Mouse (Mus musculus): ENCODE results near the gene Paqr9. TPM values are rescaled to one million over a fixed set of nuclear protein-coding genes. Genes with fewer than 3 reads are reported as not detected.

Gene Paqr9
- total RNA-seq, 2 experiments from 2014 or later, result 4.4 to 4.5 TPM

- DNase-seq, result no peak
Observed at GRCm38 (mm10) chr9:95544598-95544997, 14.9 kb upstream of the Paqr9 start.

- no peak for DNase-seq
Observed at GRCm38 (mm10) chr9:95546679-95547078, 12.8 kb upstream of the Paqr9 start.

GRCm38 (mm10) chr9:95549626-95550411, 9.6 kb upstream of the Paqr9 start:
- no peak for DNase-seq

GRCm38 (mm10) chr9:95550856-95551774, 8.3 kb upstream of the Paqr9 start:
- no peak for DNase-seq

- no peak for DNase-seq
Observed at GRCm38 (mm10) chr9:95552175-95552705, 7.2 kb upstream of the Paqr9 start.

DNA sequence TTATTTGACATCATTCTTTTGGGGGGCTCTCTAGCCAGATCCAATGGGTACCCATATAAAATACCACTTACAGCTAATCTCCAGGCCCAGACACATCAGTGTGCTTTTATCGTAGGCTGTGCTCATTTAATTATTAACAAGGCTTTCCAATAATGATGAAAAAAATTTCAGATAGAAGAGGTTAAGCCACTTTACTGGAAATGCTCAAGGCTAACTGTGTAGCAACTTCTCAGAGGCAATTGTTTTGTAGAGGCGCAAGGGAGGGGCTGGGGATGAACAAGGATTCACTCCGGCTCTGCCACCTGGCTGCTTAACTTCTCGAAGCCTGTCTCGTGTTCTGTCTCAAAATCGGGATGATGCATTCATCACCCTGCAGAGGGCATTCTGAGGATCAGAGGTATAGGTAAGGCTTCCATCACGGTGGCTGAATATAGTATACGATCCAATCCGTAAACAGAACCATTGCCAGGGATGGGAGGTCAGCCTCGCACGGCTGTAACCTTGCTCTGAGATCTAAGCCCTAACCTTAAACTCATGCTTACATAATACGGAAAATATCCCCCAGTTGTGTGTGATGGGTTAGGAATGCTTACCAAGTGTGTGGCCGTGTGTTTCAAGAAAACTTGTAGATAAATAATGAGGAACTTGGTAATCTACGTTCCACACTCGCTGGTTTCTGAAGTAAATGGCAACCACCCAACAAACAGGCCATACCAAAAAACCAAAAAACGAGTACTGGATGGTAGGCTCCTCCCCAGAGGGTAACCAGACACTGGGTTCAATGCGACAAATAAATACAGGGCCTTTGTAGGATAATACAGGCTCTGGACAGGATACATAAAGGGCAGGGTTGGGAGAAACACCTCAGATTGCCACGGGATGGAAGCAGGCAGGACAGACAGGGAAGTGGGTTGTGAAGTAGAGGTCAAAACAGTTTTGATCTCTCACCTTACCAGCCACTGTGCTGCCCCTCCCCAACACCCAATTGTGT, 4.9 kb upstream of the Paqr9 start:
- DNase-seq, result no peak

DNA sequence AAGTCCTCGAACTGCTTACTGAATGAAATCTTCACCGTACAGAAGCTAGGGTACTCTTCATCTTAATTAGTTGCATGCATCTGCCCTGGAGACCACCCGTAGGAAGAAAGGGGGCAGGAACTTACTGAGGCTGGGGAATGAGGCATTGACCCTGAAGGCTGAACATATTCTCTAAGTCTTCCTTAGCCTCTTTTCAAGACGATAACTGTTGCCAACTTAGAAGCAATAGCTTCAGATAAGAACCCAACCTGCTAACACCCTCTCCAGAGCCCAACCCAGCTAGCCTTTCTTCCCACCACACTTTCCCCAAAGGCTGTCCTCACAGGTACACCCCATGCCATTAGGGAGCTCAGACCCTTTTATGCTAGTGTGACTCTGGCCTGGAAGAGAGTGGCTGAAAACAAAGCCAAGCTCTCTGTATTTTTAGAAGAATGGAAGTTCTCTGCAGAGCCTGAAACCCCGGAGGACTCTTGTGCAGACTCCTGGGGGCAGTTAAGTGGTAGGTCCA, 4.2 kb upstream of the Paqr9 start:
- no peak for DNase-seq

DNA sequence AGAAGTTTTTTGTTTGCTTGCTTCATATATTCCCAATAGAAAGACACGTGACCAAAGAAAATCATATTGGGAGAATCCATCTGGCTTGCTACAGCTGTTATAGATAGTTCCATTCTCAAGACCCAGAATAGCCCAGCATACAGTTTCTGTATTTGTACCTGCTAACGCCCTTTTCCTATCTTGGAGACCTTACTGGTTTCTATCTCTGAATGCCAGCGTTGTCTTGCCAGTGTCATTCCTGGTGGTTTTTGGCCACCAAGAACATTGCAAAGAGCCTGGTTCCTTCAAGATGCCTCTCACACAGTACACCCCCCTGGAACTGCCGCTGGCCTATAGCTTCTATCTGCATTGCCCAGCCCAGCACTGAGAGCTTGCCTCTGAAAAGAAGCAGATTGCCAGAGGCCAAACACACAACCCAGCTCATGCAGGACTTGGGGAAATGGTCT, 3.4 kb upstream of the Paqr9 start:
- DNase-seq, result no peak

DNA sequence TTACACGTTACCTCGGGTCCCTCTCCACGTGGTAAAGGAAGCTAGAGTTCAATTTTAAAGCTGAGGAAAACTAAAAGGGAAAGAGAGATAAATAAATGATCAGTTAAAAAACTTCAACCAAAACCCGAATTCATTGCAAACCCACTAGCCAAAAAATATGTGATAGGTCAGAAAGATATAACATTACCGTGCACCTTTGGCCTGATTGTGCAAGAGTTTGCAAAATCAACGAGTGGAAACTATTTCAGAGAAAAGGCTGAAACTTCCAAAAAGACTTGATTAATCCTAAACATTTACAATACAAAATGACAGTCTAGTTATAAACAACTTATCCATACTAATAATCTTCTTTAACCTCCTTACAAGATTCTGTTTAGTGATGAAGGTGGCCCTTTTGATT, 1.7 kb upstream of the Paqr9 start:
- no peak for DNase-seq

GRCm38 (mm10) chr9:95558726-95559058, 765 bp upstream of the Paqr9 start:
- no peak for DNase-seq

DNA sequence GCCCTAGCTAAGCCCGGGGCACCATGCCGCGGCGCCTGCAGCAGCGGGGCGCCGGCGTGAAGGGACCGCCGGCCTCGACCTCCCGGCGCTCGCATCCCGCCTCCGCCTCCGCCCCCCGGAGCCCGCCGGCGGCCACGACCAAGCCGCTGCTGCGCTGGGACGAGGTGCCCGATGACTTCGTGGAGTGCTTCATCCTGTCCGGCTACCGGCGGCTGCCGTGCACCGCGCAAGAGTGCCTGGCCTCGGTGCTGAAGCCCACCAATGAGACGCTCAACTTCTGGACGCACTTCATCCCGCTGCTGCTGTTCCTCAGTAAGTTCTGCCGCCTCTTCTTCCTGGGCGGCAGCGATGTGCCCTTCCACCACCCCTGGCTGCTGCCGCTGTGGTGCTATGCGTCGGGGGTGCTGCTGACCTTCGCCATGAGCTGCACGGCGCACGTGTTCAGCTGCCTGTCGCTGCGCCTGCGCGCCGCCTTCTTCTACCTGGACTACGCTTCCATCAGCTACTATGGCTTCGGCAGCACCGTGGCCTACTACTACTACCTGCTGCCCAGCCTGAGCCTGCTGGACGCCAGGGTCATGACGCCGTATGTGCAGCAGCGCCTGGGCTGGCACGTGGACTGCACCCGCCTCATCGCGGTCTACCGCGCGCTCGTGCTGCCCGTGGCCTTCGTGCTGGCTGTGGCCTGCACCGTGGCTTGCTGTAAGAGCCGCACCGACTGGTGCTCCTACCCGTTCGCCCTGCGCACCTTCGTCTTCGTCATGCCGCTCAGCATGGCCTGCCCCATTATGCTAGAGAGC, 679 bp downstream of the Paqr9 start:
- DNase-seq, result peak; percentile 14

- no peak for DNase-seq
Observed at GRCm38 (mm10) chr9:95564047-95564446, 4.6 kb downstream of the Paqr9 start.

- no peak for DNase-seq
Observed at GRCm38 (mm10) chr9:95566394-95566793, 6.9 kb downstream of the Paqr9 start.

GRCm38 (mm10) chr9:95566931-95567330, 7.5 kb downstream of the Paqr9 start:
- no peak for DNase-seq

DNA sequence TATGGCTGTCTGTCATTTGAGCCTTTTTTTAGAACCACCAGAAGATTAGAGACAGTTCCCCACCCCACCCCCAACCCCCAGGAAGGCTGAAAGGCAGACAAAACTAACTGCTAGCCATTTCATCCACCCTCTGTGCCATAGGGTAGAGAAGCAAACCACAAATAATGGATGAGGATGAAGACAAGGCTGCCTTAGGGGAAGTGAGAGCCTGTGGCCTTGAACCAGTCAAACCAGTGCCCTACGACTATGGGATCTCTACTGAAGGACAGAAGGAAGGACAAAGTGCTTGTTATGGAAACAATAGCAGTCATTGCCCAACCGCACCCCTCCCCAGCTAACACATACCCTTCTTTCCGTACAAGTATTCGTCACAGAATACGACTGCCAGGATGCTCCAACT, 9.8 kb downstream of the Paqr9 start:
- no peak for DNase-seq

GRCm38 (mm10) chr9:95569966-95570365, 10.5 kb downstream of the Paqr9 start:
- no peak for DNase-seq

GRCm38 (mm10) chr9:95570604-95571003, 11.1 kb downstream of the Paqr9 start:
- no peak for DNase-seq

DNA sequence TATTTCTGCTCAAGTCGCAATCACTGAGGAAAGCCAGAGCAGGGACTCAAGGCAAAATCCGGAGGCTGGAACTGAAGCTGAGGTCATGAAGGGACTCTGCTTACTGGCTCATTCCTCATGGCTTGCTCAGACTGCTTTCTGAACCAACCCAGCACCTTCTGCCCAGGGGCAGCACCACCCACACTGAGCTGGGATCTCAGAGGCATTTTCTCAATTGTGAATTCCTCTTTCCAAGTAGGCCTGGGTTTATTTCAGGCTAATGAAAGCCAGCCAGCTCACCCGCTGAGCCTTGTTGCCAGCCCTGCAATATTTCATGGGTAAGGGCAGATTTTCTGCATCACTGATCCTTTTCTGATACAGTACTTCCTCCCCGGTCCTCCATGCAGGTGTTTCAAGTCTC, 12.0 kb downstream of the Paqr9 start:
- no peak for DNase-seq

DNA sequence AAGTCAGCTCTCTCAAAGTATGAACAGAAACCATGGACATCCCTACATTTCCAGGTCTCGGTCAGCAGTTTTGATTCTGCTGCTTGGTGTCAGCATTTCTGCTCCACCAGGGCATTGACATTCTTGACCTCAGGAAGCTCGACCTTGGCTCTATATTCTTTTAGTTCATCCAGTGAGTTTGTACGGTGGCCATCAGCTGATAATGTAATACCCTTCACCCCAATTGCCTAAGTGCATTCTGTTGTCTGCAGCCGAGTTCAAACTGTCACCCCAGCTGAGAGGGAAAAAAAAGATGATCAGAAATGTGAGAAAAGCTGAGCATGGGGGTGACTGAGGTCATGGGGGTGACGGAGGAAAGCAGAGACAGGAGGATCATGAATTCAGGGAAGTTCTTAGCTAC, 13.1 kb downstream of the Paqr9 start:
- DNase-seq, result no peak

- no peak for DNase-seq
Observed at GRCm38 (mm10) chr9:95574116-95574515, 14.7 kb downstream of the Paqr9 start.

- no peak for DNase-seq
Observed at GRCm38 (mm10) chr9:95577502-95577901, 18.0 kb downstream of the Paqr9 start.

Data from gastrocnemius, postnatal 10 days (tissue).